Mouse (Mus musculus): ENCODE measurements around the gene Pip5k1c.

GRCm38 (mm10) chr10:81266211-81267105, 26.3 kb upstream of the Pip5k1c start, which contains the start of the genes Mrpl54 and Apba3:
- TF ChIP-seq CTCF (IDR thresholded peaks at IDR 0.05; ENCODE audit: low read depth) (no peak), EP300 (optimal IDR thresholded peaks at IDR 0.05) (peak; percentile 85)

All from stomach, postnatal 0 days (tissue).